Mouse (Mus musculus) adrenal gland, postnatal 14 days (tissue): Measurements from ENCODE around the gene Elf1. TPM values are rescaled to one million over a fixed set of nuclear protein-coding genes. Genes with fewer than 3 reads are reported as not detected.
A peak's percentile ranks its signal among the peaks of the same experiment; 100 is the strongest.

ENCODE experiments used
- DNase-seq: peaks from one replicate; pipeline ENCODE4 v3.0.0; 2021; ENCODE audit warnings: mixed read lengths
- total RNA-seq: library from RNA; stranded (reverse); gene quantifications from 2 replicates; pipeline ENCODE4 v1.2.3, GENCODE M21; 2021

Gene Elf1
- total RNA-seq, 1 experiment from 2014 or later, result 23.6 TPM

GRCm38 (mm10) chr14:79489150-79489549 is 8.2 kb downstream of the Elf1 start:
- DNase-seq, result no peak

- DNase-seq, result no peak
Measured at GRCm38 (mm10) chr14:79490246-79490645, 9.3 kb downstream of the Elf1 start.

GRCm38 (mm10) chr14:79494349-79494748 is 13.4 kb downstream of the Elf1 start:
- no peak for DNase-seq

GRCm38 (mm10) chr14:79499326-79499725 is 18.3 kb downstream of the Elf1 start:
- DNase-seq, result no peak

- DNase-seq, result no peak
Measured at GRCm38 (mm10) chr14:79500756-79501155, 19.8 kb downstream of the Elf1 start.

GRCm38 (mm10) chr14:79503371-79504075 is 22.5 kb downstream of the Elf1 start:
- DNase-seq, result peak; percentile 52

GRCm38 (mm10) chr14:79504246-79505006 is 23.4 kb downstream of the Elf1 start:
- DNase-seq, result no peak

GRCm38 (mm10) chr14:79506207-79506606 is 25.2 kb downstream of the Elf1 start:
- no peak for DNase-seq

GRCm38 (mm10) chr14:79507846-79508245 is 26.9 kb downstream of the Elf1 start:
- no peak for DNase-seq

GRCm38 (mm10) chr14:79508662-79509305 is 27.8 kb downstream of the Elf1 start:
- no peak for DNase-seq

GRCm38 (mm10) chr14:79511521-79511920 is 30.5 kb downstream of the Elf1 start:
- DNase-seq, result no peak

GRCm38 (mm10) chr14:79513951-79514350 is 33.0 kb downstream of the Elf1 start:
- DNase-seq, result no peak

- no peak for DNase-seq
Measured at GRCm38 (mm10) chr14:79515100-79515499, 34.1 kb downstream of the Elf1 start.

- peak; percentile 32 for DNase-seq
Measured at GRCm38 (mm10) chr14:79515511-79516242, 34.7 kb downstream of the Elf1 start.

- no peak for DNase-seq
Measured at GRCm38 (mm10) chr14:79516243-79516610, 35.2 kb downstream of the Elf1 start.

GRCm38 (mm10) chr14:79516751-79517150 is 35.8 kb downstream of the Elf1 start:
- DNase-seq, result no peak

- DNase-seq, result no peak
Measured at GRCm38 (mm10) chr14:79517185-79517740, 36.3 kb downstream of the Elf1 start.

- DNase-seq, result no peak
Measured at GRCm38 (mm10) chr14:79518123-79518522, 37.1 kb downstream of the Elf1 start.

- peak; percentile 41 for DNase-seq
Measured at GRCm38 (mm10) chr14:79518761-79519662, 38.0 kb downstream of the Elf1 start.

- DNase-seq, result no peak
Measured at GRCm38 (mm10) chr14:79519663-79519975, 38.6 kb downstream of the Elf1 start.

- no peak for DNase-seq
Measured at GRCm38 (mm10) chr14:79520612-79521011, 39.6 kb downstream of the Elf1 start.
